Mouse (Mus musculus) small intestine, adult 2 months (tissue): ENCODE measurements around the gene Parva. TPM values are rescaled to one million over a fixed set of nuclear protein-coding genes. Genes with fewer than 3 reads are reported as not detected.
A peak's percentile ranks its signal among the peaks of the same experiment; 100 is the strongest.

Experiments used
- H3K27ac ChIP-seq: fragments of 200-500 bp; 2 replicates; pipeline ENCODE4 v1.5.1; 2012; ENCODE audit warnings: low read depth, low read length, control low read depth, inconsistent platforms; ENCODE audit not compliant: insufficient read depth
- H3K27me3 ChIP-seq: fragments of 200-500 bp; 2 replicates; pipeline ENCODE4 v1.6.1; 2012; ENCODE audit warnings: mild to moderate bottlenecking, moderate library complexity, low read length, inconsistent platforms; ENCODE audit not compliant: control insufficient read depth, insufficient read depth
- H3K36me3 ChIP-seq: fragments of 200-500 bp; 2 replicates; pipeline ENCODE4 v1.6.1; 2012; ENCODE audit warnings: mild to moderate bottlenecking, low read length, control low read depth, inconsistent platforms; ENCODE audit not compliant: control insufficient read depth, insufficient read depth
- H3K4me1 ChIP-seq: fragments of 200-500 bp; 2 replicates; pipeline ENCODE4 v1.6.1; 2012; ENCODE audit warnings: low read length, inconsistent platforms, mixed read lengths; ENCODE audit not compliant: control insufficient read depth, insufficient read depth, insufficient read length
- H3K4me3 ChIP-seq: fragments of 200-500 bp; 2 replicates; pipeline ENCODE4 v1.5.1; 2012; ENCODE audit warnings: low read depth, mild to moderate bottlenecking, control low read depth, inconsistent platforms, low read length, moderate library complexity
- CTCF ChIP-seq: fragments of 200-500 bp; IDR thresholded peaks from 2 replicates; pipeline ENCODE4 v1.5.1; 2012; ENCODE audit warnings: low read depth, mild to moderate bottlenecking, control low read depth, inconsistent platforms, low read length, moderate library complexity, mixed read lengths; ENCODE audit not compliant: insufficient replicate concordance, insufficient read length; ENCODE audit errors: extremely low read depth
- POLR2A ChIP-seq: fragments of 200-500 bp; IDR thresholded peaks from 2 replicates; pipeline ENCODE4 v1.6.1; 2012; ENCODE audit warnings: low read depth, mild to moderate bottlenecking, control low read depth, inconsistent platforms, low read length, moderate library complexity
- WGBS: fragments of 180-500 bp; shearing (Covaris S2); methylation state at CpG from one replicate; pipeline ENCODE4 v1.1.7; 2018; 5-methylcytosine and 5-hydroxymethylcytosine counted together
- polyA plus RNA-seq: library from polyadenylated mRNA; depleted of rRNA; stranded (reverse); fragments of >200 nt; gene quantifications from 2 replicates; pipeline ENCODE4 v1.2.3, GENCODE M21; 2012

Gene Parva
- polyA plus RNA-seq, 1 experiment: 13.6 TPM

DNA sequence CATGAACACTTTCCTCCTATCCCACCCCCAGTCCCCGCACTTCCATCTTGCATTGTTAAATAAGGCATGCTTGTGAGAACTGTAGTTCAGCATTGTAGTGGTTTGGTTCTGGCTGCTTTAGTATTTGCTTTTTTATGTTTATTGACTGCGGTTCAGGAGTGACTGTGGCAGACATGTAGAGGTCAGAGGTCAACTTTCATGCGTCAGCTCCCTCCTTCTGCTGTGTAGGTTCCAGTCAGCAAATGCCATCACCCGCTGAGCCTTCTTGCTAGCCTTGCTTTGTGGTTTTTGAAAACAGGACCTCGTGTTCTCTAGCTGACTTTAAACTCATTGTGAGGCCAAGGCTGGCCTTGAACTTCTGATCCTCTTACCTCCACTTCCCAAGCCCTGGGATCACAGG lies 103.6 kb downstream of the Parva start:
- Histone ChIP-seq H3K4me3 (no peak overlapping the region), H3K4me1 (no peaks in the 10 kb centered on the region; the same call in 1 of the 2 replicates), H3K27ac (no peak overlapping the region), H3K36me3 (no peaks in the 10 kb centered on the region), H3K27me3 (no peaks in the 10 kb centered on the region)
- 60% methylated on average over 5 of the region's 5 CpGs for WGBS
- TF ChIP-seq POLR2A (no peak), CTCF (no peak)

DNA sequence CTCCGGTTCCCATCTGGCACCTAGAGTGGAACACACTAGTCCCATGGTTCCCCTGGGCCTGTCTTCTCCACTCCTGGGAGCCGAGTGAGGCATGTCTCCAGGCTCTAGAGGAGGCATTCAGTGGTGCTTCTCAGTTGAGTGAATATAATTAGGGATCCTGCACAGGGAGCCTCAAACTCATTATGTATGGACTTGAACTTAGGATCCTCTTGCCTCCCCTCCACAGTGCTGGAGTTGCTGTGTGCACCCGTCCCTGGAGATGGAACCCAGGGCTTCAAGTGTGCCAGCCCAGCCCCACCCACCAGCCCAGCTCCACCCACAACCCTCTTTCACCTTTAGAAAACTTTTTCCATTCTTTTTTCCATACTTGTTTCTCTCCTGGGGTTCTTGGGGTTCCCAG lies 106.8 kb downstream of the Parva start:
- 86% methylated on average over 3 of the region's 3 CpGs for WGBS
- Histone ChIP-seq H3K27ac (no peak overlapping the region), H3K36me3 (no peaks in the 10 kb centered on the region), H3K4me1 (no peaks in the 10 kb centered on the region; the same call in 1 of the 2 replicates), H3K4me3 (no peak overlapping the region), H3K27me3 (no peaks in the 10 kb centered on the region)
- TF ChIP-seq POLR2A: no peak
- no peak for TF ChIP-seq CTCF

DNA sequence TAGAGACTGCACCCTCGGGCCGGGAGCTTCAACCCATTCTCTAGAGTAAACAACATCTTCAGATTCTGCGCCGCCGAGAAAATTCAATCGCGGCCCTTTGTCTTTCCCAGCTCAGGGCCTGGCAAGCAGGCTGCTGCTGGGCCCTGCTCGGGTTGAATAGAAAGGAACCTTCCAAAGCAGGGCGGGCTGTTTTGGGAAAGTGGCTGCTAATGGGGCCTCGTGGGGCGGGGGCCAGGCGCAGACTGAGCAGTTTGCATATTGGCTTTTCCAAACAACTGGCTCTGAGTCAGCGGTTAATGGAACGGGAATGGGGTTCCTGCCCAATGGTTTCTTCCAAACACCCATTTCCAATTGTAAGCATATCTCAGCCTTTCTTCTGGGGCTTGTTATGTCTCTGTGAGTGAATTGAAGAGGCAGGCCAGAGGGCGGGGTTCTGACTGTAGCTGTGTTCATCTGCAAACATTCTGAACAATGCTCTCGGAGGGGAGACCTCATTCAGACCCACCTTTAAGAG lies 108.2 kb downstream of the Parva start:
- Histone ChIP-seq H3K27me3 (no peaks in the 10 kb centered on the region), H3K27ac (peak overlapping the region; percentile 40; the same call in 1 of the 2 replicates), H3K36me3 (no peaks in the 10 kb centered on the region), H3K4me3 (no peak overlapping the region), H3K4me1 (no peaks in the 10 kb centered on the region; the same call in 1 of the 2 replicates)
- no peak for TF ChIP-seq CTCF
- no peak for TF ChIP-seq POLR2A
- WGBS: 56% methylated on average over 16 of the region's 16 CpGs

DNA sequence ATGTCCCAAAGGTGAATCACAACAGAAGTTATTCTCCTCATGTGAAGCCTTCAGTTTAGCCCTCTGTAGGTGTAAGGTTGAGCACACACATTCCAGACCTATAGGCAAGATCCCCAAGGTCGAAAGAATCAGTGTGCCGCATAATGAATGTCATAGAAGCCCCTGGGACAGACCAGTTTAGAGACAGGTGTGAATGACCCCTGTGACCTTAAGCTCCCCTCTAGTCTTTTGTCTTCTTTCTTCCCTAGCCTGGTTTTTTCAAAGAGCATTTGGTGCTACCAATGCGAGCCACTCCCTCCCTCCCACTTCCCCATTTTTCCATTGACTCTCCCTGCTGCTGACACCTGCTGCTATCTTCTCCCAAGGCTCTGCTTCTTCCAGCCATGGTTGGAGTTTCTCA lies 121.8 kb downstream of the Parva start:
- H3K36me3 ChIP-seq: peaks cover 4% of the 10 kb centered on the region
- TF ChIP-seq CTCF (no peak), POLR2A (no peak)

DNA sequence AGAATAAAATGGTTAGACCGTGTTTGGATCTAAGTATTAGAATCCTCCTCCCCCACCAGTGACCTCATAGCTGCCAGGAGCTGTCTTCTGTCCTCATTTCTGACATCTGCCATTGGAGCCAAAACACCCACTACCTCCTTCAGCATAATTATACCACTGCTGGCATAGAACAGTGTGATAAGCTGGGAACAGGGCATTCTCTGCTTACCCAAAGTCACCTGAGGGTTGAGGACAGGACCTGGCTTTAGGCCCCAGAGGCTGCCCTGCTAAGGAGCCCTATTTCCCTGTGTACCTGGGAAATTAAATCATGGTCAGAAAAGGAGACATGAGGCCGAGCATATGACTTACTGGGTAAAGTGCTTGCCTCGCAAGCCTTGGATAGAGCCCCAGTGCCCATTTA lies 134.2 kb downstream of the Parva start:
- no peaks in the 10 kb centered on the region for H3K27me3 ChIP-seq
- peaks cover 1% of the 10 kb centered on the region; the same call in 1 of the 2 replicates for H3K36me3 ChIP-seq
- TF ChIP-seq CTCF (no peak), POLR2A (no peak)
- no peak overlapping the region for H3K27ac ChIP-seq
- H3K4me1 ChIP-seq: no peaks in the 10 kb centered on the region
- H3K4me3 ChIP-seq: no peak overlapping the region
- WGBS: 92% methylated on average over 3 of the region's 3 CpGs

More for the DNA sequence above, 121.8 kb downstream of the Parva start:
- Histone ChIP-seq H3K27ac (no peak overlapping the region), H3K4me3 (no peak overlapping the region), H3K27me3 (no peaks in the 10 kb centered on the region), H3K4me1 (no peaks in the 10 kb centered on the region)
- 78% methylated on average over 3 of the region's 3 CpGs for WGBS

DNA sequence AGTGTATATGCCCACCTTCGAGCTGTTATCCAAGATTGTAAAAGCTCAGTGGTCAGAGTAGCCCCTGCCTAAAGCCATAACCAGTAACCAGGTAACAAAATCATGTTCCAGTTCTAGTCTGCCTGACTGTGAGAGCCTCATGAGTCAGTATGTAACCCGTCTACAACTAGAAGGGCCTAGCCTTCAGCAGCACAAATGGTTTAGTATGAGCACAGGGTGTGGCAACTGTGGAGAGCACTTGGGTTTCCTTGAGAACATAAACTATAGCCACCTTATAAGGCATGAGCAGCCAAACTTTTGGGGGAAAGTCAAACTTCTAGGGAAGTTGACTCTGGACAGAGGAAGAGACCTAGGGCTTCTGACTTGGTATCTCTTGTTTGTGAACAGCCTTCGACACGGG lies 139.7 kb downstream of the Parva start:
- WGBS: 90% methylated on average over 4 of the region's 4 CpGs
- no peaks in the 10 kb centered on the region for H3K4me1 ChIP-seq
- H3K27me3 ChIP-seq: no peaks in the 10 kb centered on the region
- no peak overlapping the region for H3K27ac ChIP-seq
- TF ChIP-seq CTCF (no peak), POLR2A (no peak)
- no peak overlapping the region for H3K4me3 ChIP-seq
- peaks cover 1% of the 10 kb centered on the region; the same call in 1 of the 2 replicates for H3K36me3 ChIP-seq

DNA sequence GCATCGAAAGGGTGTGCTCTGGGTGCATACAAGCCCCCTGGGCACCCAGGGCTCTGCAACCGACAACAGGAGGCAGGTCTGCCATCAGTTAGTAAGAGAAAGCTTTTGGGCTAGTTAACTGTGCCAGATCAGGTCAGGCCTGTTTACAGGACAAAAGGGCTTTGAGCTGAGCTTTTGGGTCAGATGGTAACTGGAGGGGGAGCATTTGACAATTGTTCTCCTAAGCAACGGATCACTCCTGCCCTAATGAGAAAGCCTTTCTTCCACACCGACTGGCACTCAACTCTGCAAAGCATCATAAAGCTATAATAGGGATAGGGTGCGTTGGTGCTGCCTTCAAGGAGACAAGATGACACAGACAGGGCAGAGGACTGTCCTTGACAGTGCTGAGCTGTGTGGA lies 141.7 kb downstream of the Parva start:
- 85% methylated on average over 5 of the region's 5 CpGs for WGBS
- H3K27me3 ChIP-seq: no peaks in the 10 kb centered on the region
- H3K27ac ChIP-seq: no peak overlapping the region
- H3K36me3 ChIP-seq: peaks cover 1% of the 10 kb centered on the region; the same call in 1 of the 2 replicates
- TF ChIP-seq POLR2A (no peak), CTCF (no peak)
- H3K4me1 ChIP-seq: no peaks in the 10 kb centered on the region
- no peak overlapping the region for H3K4me3 ChIP-seq
